Comparison of ENCODE assay signal across 20 mouse cellular contexts in the genomic region with DNA sequence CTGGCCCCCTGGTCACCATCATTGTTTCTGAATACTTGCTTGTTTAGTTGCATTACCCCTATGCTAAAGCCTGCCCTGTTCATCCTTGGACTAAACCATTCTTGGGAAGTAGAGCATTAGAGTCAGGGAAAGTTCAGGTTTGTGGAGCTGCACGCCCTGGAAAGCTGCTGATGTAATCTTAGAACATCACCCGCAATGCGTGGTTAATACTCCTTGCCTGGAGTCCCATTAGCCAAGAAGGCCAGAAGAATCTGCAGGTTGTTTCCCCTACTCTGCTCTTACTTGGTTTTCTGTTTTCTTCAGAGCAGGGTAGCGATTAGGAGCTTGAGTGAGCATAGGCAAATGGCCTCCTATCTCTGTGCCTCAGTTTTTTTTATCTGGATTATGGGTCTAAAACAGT. TPM values are rescaled to one million over a fixed set of nuclear protein-coding genes. Genes with fewer than 3 reads are reported as not detected.
DNase-seq lines count a peak whose midpoint lies in the region; TF ChIP-seq lines count a peak whose summit lies in the region.
"Had no signal": no experiment of that assay in that cellular context is flagged by ENCODE, and none has a peak within 500 bp of the region (broad histone marks: within the 10 kb centered on the region; RNA-seq: fewer than 3 reads in every experiment).

No protein-coding gene starts in this region.

- H3K36me3 ChIP-seq in myocyte (ENCODE audit: control insufficient read depth, insufficient read depth) = peaks cover 7% of the 10 kb centered on the region
- H3K36me3 ChIP-seq: forebrain, embryonic 15.5 days had no signal

- H3K4me1 ChIP-seq in bone marrow macrophage, adult 2 months (ENCODE audit: control insufficient read depth, insufficient read depth, low read length) = peaks cover 81% of the 10 kb centered on the region
- H3K4me1 ChIP-seq: embryonic facial prominence, embryonic 10.5 days; embryonic facial prominence, embryonic 12.5 days; forebrain, embryonic 13.5 days; forebrain, embryonic 15.5 days had no signal

- H3ac ChIP-seq in myocyte (ENCODE audit: control insufficient read depth, insufficient read length) = no peak overlapping the region

- H3K79me2 ChIP-seq in myocyte (ENCODE audit: control insufficient read depth, insufficient read depth) = no peaks in the 10 kb centered on the region

- no peak for TF ChIP-seq CTCF in bone marrow macrophage, adult 2 months (IDR thresholded peaks at IDR 0.05; ENCODE audit: low read depth, low read length)

- TF ChIP-seq POLR2A in bone marrow macrophage, adult 2 months (IDR thresholded peaks at IDR 0.05; ENCODE audit: borderline replicate concordance, low read depth, low read length) = no peak
- TF ChIP-seq POLR2A in myocyte (IDR thresholded peaks at IDR 0.05; ENCODE audit: insufficient read length, low read depth) = no peak

- H3K4me2 ChIP-seq in myocyte (ENCODE audit: low read depth) = no peak overlapping the region
- H3K4me2 ChIP-seq: embryonic facial prominence, embryonic 12.5 days; forebrain, embryonic 13.5 days; forebrain, embryonic 15.5 days had no signal

- no peak overlapping the region for H3K4me3 ChIP-seq in bone marrow macrophage, adult 2 months (ENCODE audit: insufficient read depth, low read length)
- no peak overlapping the region for H3K4me3 ChIP-seq in myocyte
- H3K4me3 ChIP-seq: embryonic facial prominence, embryonic 10.5 days; embryonic facial prominence, embryonic 12.5 days; forebrain, embryonic 13.5 days; forebrain, embryonic 15.5 days had no signal

- no peaks in the 10 kb centered on the region for H3K27me3 ChIP-seq in myocyte (ENCODE audit: control insufficient read depth, insufficient read depth, insufficient read length)
- H3K27me3 ChIP-seq: embryonic facial prominence, embryonic 12.5 days; forebrain, embryonic 13.5 days; forebrain, embryonic 15.5 days; Patski had no signal

- peak; percentile 47 for DNase-seq in 3T3-L1 (ENCODE audit: low read depth, low spot score)
- no peak for DNase-seq in layer of hippocampus, adult 9-10 months (ENCODE audit: low spot score)
- DNase-seq in cerebellum, postnatal 14 days = no peak
- DNase-seq: adrenal gland, adult 8-10 months; adrenal gland, postnatal 14 days; adrenal gland, postnatal 36 days; cerebellum, adult 11 months; cerebellum, adult 18-20 months; cerebellum, adult 8-10 months; cerebellum, adult 9-11 months; cerebellum, postnatal 25 days; forebrain, postnatal 0 days had no signal

- H3K27ac ChIP-seq in bone marrow macrophage, adult 2 months (ENCODE audit: insufficient read depth, low read depth, low read length) = peak overlapping the region; percentile 40
- H3K27ac ChIP-seq: embryonic facial prominence, embryonic 10.5 days; embryonic facial prominence, embryonic 12.5 days; forebrain, embryonic 13.5 days; forebrain, embryonic 15.5 days had no signal

TF ChIP-seq in myocyte, 11 proteins besides CTCF, POLR2A, EP300 and RAD21:
- TF ChIP-seq MYOG (IDR thresholded peaks at IDR 0.05; ENCODE audit: control insufficient read depth in 1 of 3, insufficient read depth in 1 of 3, insufficient read length in 2 of 3, low read depth in 2 of 3) = no peak
- TF ChIP-seq CEBPB (IDR thresholded peaks at IDR 0.05; ENCODE audit: insufficient read depth, poor library complexity, severe bottlenecking) = peak; percentile 95

RNA-seq across cellular contexts. Expression of gene Atf3, which starts 26.0 kb away (rescaled TPM):
- polyA plus RNA-seq in bone marrow macrophage, adult 2 months (2012; ENCODE audit: insufficient read depth, insufficient read length, missing spikeins) = 103 and 107 TPM in 2 replicates
- polyA plus RNA-seq in myocyte (2012; fragmentation: generic; extraction: Trizol) = 59.6 TPM
- polyA plus RNA-seq: activated CD4-positive, CD25-positive, alpha-beta regulatory T cell, adult 4 months had no signal
